Mouse (Mus musculus): ENCODE data around the gene Fyb2. TPM values are rescaled to one million over a fixed set of nuclear protein-coding genes. Genes with fewer than 3 reads are reported as not detected.
A peak's percentile ranks its signal among the peaks of the same experiment; 100 is the strongest.

Fyb2 gene
- total and polyA plus RNA-seq, 3 experiments = not detected

DNA sequence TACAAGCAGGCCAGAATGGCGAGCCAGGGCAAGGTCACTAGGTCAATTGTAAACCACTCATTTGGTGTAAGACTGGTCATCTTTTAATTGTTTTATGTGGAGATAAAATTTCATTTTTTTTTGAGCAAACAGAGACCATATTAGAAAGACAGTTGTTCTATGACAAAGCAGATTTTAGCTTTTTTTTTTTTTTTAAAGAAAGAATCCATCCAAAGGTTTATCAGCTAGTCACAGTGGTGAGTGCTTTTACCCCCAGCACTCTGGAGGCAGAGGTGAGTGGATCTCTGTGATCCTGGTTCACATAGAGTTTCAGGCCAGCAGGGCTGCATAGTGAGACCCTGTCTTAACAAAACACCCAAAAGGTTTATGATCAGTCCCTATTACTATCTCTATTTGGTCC is 31.2 kb downstream of the Fyb2 start:
- WGBS = 88% methylated on average over 1 of the region's 1 CpGs
- Histone ChIP-seq H3K4me1 (ENCODE audit: control insufficient read depth, insufficient read depth, low read length) (no peaks in the 10 kb centered on the region), H3K9ac (ENCODE audit: low read depth, low read length) (no peak overlapping the region), H3K27ac (no peak overlapping the region), H3K4me3 (no peak overlapping the region), H3K79me2 (replicated peaks; ENCODE audit: control insufficient read depth, insufficient read depth, low read length) (no peaks in the 10 kb centered on the region), H3K36me3 (ENCODE audit: control insufficient read depth, insufficient read depth, low read length) (no peaks in the 10 kb centered on the region), H3K27me3 (ENCODE audit: control insufficient read depth, insufficient read depth, low read length) (no peaks in the 10 kb centered on the region; the same call in 1 of the 2 replicates)
- TF ChIP-seq EP300 (IDR thresholded peaks at IDR 0.05; ENCODE audit: insufficient read depth, low read depth, low read length) = no peak
- DNase-seq = no peak
- intact Hi-C loops (cut with DNase I) = no loop called here

DNA sequence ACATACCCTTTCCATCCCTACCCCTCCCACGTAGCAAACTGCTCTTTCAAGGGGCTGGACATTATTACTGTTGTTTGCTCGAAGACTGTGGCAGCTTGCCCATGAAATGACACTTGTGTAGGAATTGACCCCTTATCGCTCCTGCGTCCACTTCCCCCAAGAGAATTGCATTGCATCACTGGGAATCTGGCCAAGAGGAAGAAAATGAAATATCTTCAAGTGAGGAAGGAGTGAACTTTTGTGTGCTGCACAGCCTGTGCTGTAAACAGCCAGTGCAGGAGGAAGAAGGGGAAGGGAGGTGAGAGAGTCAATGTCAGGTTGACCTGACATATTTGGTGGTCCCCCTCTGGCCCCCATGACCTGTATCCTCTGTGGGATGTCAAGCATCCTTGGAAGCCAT is 35.6 kb downstream of the Fyb2 start:
- H3K79me2 ChIP-seq (replicated peaks; ENCODE audit: control insufficient read depth, insufficient read depth, low read length) = no peaks in the 10 kb centered on the region
- H3K36me3 ChIP-seq (ENCODE audit: control insufficient read depth, insufficient read depth, low read length) = no peaks in the 10 kb centered on the region
- no peaks in the 10 kb centered on the region for H3K4me1 ChIP-seq (ENCODE audit: control insufficient read depth, insufficient read depth, low read length)
- no peaks in the 10 kb centered on the region; the same call in 1 of the 2 replicates for H3K27me3 ChIP-seq (ENCODE audit: control insufficient read depth, insufficient read depth, low read length)
- no peak overlapping the region for H3K9ac ChIP-seq (ENCODE audit: low read depth, low read length)
- WGBS = 17% methylated on average over 4 of the region's 4 CpGs
- peak in 1 of 2 experiments; percentile 16 for DNase-seq
- intact Hi-C loops (cut with DNase I) = no loop called here
- no peak for TF ChIP-seq POLR2A (IDR thresholded peaks at IDR 0.05; ENCODE audit: insufficient read depth, low read depth, low read length)
- no peak overlapping the region for H3K4me3 ChIP-seq
- no peak overlapping the region for H3K27ac ChIP-seq

DNA sequence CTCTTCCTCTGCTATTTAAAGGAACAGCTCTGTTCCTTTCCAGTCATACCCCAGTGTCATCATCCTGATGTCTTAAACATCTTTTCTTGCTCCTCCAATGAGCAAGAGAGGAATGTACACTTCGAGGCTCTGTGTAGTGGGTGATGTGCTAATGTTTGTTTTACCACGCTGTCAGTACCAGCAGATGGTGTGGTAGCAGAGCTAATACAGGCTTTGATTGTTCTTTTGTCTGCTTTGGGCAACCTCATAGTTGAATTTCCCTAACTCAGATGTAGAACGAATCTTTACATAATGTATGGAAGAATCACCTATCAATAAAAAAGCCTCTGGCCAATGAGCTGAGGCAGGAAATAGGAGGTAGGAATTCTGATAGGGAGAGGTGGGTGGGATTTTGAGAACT is 36.0 kb downstream of the Fyb2 start:
- no peaks in the 10 kb centered on the region for H3K79me2 ChIP-seq (replicated peaks; ENCODE audit: control insufficient read depth, insufficient read depth, low read length)
- no peak overlapping the region for H3K27ac ChIP-seq
- WGBS = 44% methylated on average over 3 of the region's 3 CpGs
- no peak for TF ChIP-seq EP300 (IDR thresholded peaks at IDR 0.05; ENCODE audit: insufficient read depth, low read depth, low read length)
- no peak for TF ChIP-seq CTCF (IDR thresholded peaks at IDR 0.05)
- TF ChIP-seq POLR2A (IDR thresholded peaks at IDR 0.05; ENCODE audit: insufficient read depth, low read depth, low read length) = no peak
- H3K27me3 ChIP-seq (ENCODE audit: control insufficient read depth, insufficient read depth, low read length) = no peaks in the 10 kb centered on the region; the same call in 1 of the 2 replicates
- H3K4me1 ChIP-seq (ENCODE audit: control insufficient read depth, insufficient read depth, low read length) = no peaks in the 10 kb centered on the region
- intact Hi-C loops (cut with DNase I) = no loop called here
- H3K9ac ChIP-seq (ENCODE audit: low read depth, low read length) = no peak overlapping the region
- no peak overlapping the region for H3K4me3 ChIP-seq
- DNase-seq = no peak
- H3K36me3 ChIP-seq (ENCODE audit: control insufficient read depth, insufficient read depth, low read length) = no peaks in the 10 kb centered on the region

DNA sequence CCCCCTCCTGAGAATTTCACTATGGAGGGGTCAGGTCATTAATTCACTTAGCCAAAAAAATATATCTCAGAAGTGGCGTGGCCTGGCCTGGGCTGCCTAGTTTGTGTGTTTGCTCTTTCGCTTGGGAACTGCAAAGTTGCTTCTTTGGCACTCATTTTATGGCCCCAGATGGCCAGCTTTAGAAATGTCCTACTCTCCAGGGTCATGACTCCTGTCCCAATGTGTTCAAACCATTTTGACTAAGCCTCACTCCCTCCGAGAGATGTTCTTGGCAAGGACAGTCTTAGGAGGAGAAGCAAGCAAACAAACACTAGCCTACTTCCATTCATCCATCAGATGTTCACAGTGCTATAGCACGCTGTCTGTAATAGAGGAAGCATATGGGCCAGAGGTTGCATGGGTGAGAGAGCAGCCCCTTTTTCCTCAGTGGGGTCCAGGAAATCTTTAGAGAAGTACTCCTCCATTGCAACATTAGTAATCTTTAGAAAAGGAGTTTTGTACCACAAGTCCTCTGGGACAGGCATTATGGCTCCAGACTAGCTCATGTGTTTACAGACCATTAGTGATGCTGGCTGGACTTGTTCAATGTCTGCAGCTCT is 38.1 kb downstream of the Fyb2 start:
- 77% methylated on average over 4 of the region's 4 CpGs for WGBS
- intact Hi-C loops (cut with DNase I) = no loop called here

DNA sequence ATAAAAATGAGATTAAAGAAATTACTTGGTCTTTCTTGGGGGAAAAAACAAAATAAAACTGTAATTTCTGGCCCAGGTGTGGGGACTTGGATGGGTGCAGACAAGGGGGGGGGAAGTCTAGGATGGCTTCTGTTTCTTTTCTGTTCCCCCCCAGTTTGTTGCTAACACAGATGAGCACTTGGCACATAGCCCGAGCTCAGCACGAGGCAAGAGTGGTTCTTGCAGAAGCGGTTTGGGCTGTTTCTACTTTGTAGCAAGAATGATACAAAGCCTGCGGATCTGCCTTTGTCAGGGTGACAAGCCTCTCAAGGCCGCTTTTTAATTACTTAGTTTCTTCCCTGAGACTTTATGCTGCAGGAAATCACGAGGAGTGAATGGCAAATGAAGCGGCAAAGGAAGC is 43.4 kb downstream of the Fyb2 start:
- Histone ChIP-seq H3K9ac (ENCODE audit: low read depth, low read length) (no peak overlapping the region), H3K27ac (no peak overlapping the region), H3K79me2 (replicated peaks; ENCODE audit: control insufficient read depth, insufficient read depth, low read length) (no peaks in the 10 kb centered on the region), H3K4me1 (ENCODE audit: control insufficient read depth, insufficient read depth, low read length) (no peaks in the 10 kb centered on the region), H3K4me3 (no peak overlapping the region), H3K27me3 (ENCODE audit: control insufficient read depth, insufficient read depth, low read length) (no peaks in the 10 kb centered on the region), H3K36me3 (ENCODE audit: control insufficient read depth, insufficient read depth, low read length) (no peaks in the 10 kb centered on the region)
- DNase-seq = no peak
- WGBS = 61% methylated on average over 7 of the region's 7 CpGs
- TF ChIP-seq CTCF (IDR thresholded peaks at IDR 0.05) (no peak), POLR2A (IDR thresholded peaks at IDR 0.05; ENCODE audit: insufficient read depth, low read depth, low read length) (no peak), EP300 (IDR thresholded peaks at IDR 0.05; ENCODE audit: insufficient read depth, low read depth, low read length) (no peak)
- intact Hi-C loops (cut with DNase I) = no loop called here

More for the DNA sequence above, 38.1 kb downstream of the Fyb2 start:
- Histone ChIP-seq H3K79me2 (replicated peaks; ENCODE audit: control insufficient read depth, insufficient read depth, low read length) (no peaks in the 10 kb centered on the region), H3K4me3 (no peak overlapping the region), H3K36me3 (ENCODE audit: control insufficient read depth, insufficient read depth, low read length) (no peaks in the 10 kb centered on the region), H3K4me1 (ENCODE audit: control insufficient read depth, insufficient read depth, low read length) (no peaks in the 10 kb centered on the region), H3K27ac (no peak overlapping the region), H3K27me3 (ENCODE audit: control insufficient read depth, insufficient read depth, low read length) (no peaks in the 10 kb centered on the region; the same call in 1 of the 2 replicates), H3K9ac (ENCODE audit: low read depth, low read length) (no peak overlapping the region)
- no peak for TF ChIP-seq POLR2A (IDR thresholded peaks at IDR 0.05; ENCODE audit: insufficient read depth, low read depth, low read length)
- no peak for TF ChIP-seq CTCF (IDR thresholded peaks at IDR 0.05)
- no peak for TF ChIP-seq EP300 (IDR thresholded peaks at IDR 0.05; ENCODE audit: insufficient read depth, low read depth, low read length)
- DNase-seq = no peak

DNA sequence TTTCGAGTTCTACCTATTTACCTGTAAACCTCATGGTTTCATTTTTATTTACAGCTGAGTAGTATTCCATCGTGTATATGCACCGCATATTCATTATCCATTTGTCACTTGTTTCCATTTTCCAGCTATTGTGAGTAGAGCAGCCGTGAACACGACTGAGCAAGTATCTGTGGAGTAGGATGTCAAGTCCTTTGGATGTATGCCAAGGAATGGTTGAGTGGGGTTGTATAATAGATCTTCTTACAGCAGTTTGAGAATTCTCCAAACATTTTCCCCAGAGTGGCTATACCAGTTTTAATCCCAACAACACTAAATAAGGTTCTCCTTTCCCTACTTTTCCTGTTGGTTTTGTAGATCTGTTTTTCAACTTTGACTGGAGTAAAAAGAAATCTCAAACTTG is 48.2 kb downstream of the Fyb2 start:
- H3K27me3 ChIP-seq (ENCODE audit: control insufficient read depth, insufficient read depth, low read length) = no peaks in the 10 kb centered on the region
- H3K4me3 ChIP-seq = no peak overlapping the region
- 59% methylated on average over 5 of the region's 5 CpGs for WGBS
- TF ChIP-seq EP300 (IDR thresholded peaks at IDR 0.05; ENCODE audit: insufficient read depth, low read depth, low read length) (no peak), POLR2A (IDR thresholded peaks at IDR 0.05; ENCODE audit: insufficient read depth, low read depth, low read length) (no peak), CTCF (IDR thresholded peaks at IDR 0.05) (no peak)
- no peak for DNase-seq
- H3K27ac ChIP-seq = no peak overlapping the region
- no peaks in the 10 kb centered on the region for H3K79me2 ChIP-seq (replicated peaks; ENCODE audit: control insufficient read depth, insufficient read depth, low read length)
- H3K36me3 ChIP-seq (ENCODE audit: control insufficient read depth, insufficient read depth, low read length) = no peaks in the 10 kb centered on the region
- no peaks in the 10 kb centered on the region for H3K4me1 ChIP-seq (ENCODE audit: control insufficient read depth, insufficient read depth, low read length)
- intact Hi-C loops (cut with DNase I) = no loop called here
- H3K9ac ChIP-seq (ENCODE audit: low read depth, low read length) = no peak overlapping the region

Data from heart, adult 2 months (tissue).